Mouse (Mus musculus): Measurements from ENCODE around the gene Tktl2. TPM values are rescaled to one million over a fixed set of nuclear protein-coding genes. Genes with fewer than 3 reads are reported as not detected.

Gene Tktl2
- polyA plus RNA-seq, 1 experiment from 2014 or later: 0.04 TPM

- H3K4me3 ChIP-seq: no peak overlapping the region
- H3K4me1 ChIP-seq: no peaks in the 10 kb centered on the region
- no peak overlapping the region for H3K4me2 ChIP-seq
- no peak overlapping the region for H3K27ac ChIP-seq
- H3K9ac ChIP-seq: no peak overlapping the region
- no peak for ATAC-seq
- WGBS: 35% methylated on average over 7 of the region's 7 CpGs
- H3K27me3 ChIP-seq: no peaks in the 10 kb centered on the region
- H3K9me3 ChIP-seq (replicated peaks): no peaks in the 10 kb centered on the region
- H3K36me3 ChIP-seq (ENCODE audit: poor library complexity, severe bottlenecking): no peaks in the 10 kb centered on the region
These were observed 38.5 kb downstream of the Tktl2 start for GRCm38 (mm10) chr8:66550092-66550491.

Other genes with a start within 250 kb of the Tktl2 start
- gene Tma16, start 25.2 kb upstream of the Tktl2 start, polyA plus RNA-seq (2015; fragmentation: Nextera tagmentation; extraction: Ambion mirVana): 11.8 and 16.0 TPM in 2 replicates
- 0.23 TPM in 1 of 2 replicates, not detected in the other for gene Npy5r, start 176.4 kb downstream of the Tktl2 start, polyA plus RNA-seq (2015; fragmentation: Nextera tagmentation; extraction: Ambion mirVana)
- 1.4 and 1.8 TPM in 2 replicates for gene Npy1r, start 185.4 kb downstream of the Tktl2 start, polyA plus RNA-seq (2015; fragmentation: Nextera tagmentation; extraction: Ambion mirVana)

All from forebrain, embryonic 13.5 days (tissue).